Mouse (Mus musculus): ENCODE measurements around the gene Kdm6b. TPM values are rescaled to one million over a fixed set of nuclear protein-coding genes. Genes with fewer than 3 reads are reported as not detected.

Kdm6b gene
- polyA plus RNA-seq, 1 experiment from 2014 or later, result 24.3 TPM

DNA sequence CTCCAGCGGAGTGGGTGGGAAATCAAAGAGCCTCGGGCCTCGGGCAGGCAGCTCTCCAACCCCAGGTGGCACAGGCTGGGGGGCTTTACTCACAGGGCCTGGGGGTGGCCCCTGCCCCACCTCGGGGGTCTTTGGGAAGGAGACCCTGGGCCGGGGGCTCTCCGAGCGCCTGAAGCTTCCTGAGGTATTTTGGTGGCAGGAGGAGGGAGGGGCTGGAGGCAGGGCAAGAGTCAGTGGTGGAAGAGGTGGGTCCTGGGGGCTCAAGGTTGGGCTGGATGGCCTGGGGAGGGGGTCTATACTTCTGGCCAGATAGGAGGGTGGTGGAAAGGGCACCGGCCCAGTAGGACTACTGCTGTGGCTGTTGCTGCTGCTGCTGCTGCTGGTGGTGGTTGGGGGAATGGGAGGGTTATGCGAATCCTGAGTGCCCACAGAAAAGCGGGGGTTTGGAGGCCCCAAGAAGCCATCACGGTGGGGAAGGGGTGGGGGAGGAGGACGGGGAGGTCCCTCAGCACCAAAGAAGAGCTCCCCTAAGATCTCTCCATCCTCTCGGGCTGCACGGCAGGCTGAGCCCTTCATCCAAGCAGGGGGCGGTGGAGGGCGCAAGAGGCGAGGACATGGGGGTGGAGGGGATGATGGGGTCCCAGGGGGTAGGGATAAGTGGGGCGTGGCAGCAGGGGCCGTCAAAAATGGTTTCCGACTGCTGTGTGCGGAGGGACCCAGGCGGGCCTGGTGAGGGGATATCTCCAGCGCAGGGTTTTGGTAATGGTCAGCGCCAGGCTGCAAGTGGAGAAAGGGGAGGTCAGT, 7.9 kb downstream of the Kdm6b start:
- H3K9me3 ChIP-seq (ENCODE audit: control insufficient read depth, low read length), result no peaks in the 10 kb centered on the region
- 88% methylated on average over 21 of the region's 24 CpGs for WGBS
- peaks cover 76% of the 10 kb centered on the region for H3K36me3 ChIP-seq (ENCODE audit: control insufficient read depth, insufficient read depth, low read length)
- peaks cover 10% of the 10 kb centered on the region; the same call in 1 of the 2 replicates for H3K4me1 ChIP-seq (ENCODE audit: control insufficient read depth, insufficient read depth, low read length)
- H3K4me2 ChIP-seq (ENCODE audit: low read depth, low read length), result no peak overlapping the region
- no peaks in the 10 kb centered on the region; the same call in 1 of the 2 replicates for H3K27me3 ChIP-seq (replicated peaks; ENCODE audit: control insufficient read depth, insufficient read depth, low read length)
- no peak overlapping the region for H3K27ac ChIP-seq (replicated peaks; ENCODE audit: low read depth, low read length)
- H3K9ac ChIP-seq (ENCODE audit: low read depth, low read length), result no peak overlapping the region
- no peak for ATAC-seq (ENCODE audit: low read depth)
- no peak overlapping the region for H3K4me3 ChIP-seq (ENCODE audit: low read depth, low read length)
- no peak for DNase-seq (ENCODE audit: low spot score)

DNA sequence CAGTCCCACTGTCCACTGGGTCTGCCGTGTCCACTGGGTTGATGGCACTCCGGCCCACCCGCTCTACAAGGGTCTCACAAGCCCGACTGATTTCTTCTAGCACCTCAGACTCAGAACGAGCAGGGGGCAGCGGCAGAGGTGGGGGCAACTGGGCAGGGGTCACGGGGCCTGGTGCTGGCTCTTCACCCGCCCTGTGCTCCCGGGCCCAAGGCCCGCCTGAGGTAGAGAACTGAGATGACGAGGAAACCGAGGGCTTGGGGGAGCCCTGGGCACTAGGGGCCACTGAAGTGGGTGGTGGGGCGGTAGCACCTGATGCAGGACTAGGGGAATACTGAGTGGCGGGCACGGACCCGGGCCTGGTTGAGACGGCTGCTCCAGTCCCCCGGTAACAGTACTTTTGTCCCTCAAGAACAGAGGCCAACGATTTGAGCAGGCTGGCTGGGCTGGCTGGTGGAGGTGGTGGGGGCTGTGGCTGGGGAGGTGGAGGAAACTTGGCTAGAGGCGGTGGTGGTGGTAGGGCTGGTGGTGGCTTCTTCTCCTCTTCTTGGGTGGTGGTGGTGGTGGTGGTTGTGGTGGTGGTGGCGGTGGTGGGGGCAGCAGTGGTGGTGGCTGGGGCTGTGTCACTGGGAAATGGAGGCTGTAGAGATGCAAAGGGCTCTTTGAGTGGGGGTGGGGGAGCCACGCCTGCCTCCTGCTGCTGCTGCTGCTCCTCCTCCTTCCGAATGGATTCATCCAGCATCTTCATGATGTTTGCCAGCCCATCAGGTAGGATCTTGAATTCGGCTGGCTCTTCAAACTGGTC, 8.7 kb downstream of the Kdm6b start:
- 93% methylated on average over 10 of the region's 24 CpGs for WGBS
- peaks cover 84% of the 10 kb centered on the region for H3K36me3 ChIP-seq (ENCODE audit: control insufficient read depth, insufficient read depth, low read length)
- H3K9ac ChIP-seq (ENCODE audit: low read depth, low read length), result no peak overlapping the region
- H3K27ac ChIP-seq (replicated peaks; ENCODE audit: low read depth, low read length), result no peak overlapping the region
- ATAC-seq (ENCODE audit: low read depth), result no peak
- H3K9me3 ChIP-seq (ENCODE audit: control insufficient read depth, low read length), result no peaks in the 10 kb centered on the region
- DNase-seq (ENCODE audit: low spot score), result no peak
- H3K27me3 ChIP-seq (replicated peaks; ENCODE audit: control insufficient read depth, insufficient read depth, low read length), result no peaks in the 10 kb centered on the region; the same call in 1 of the 2 replicates
- H3K4me2 ChIP-seq (ENCODE audit: low read depth, low read length), result no peak overlapping the region
- H3K4me3 ChIP-seq (ENCODE audit: low read depth, low read length), result no peak overlapping the region
- peaks cover 10% of the 10 kb centered on the region for H3K4me1 ChIP-seq (ENCODE audit: control insufficient read depth, insufficient read depth, low read length)

DNA sequence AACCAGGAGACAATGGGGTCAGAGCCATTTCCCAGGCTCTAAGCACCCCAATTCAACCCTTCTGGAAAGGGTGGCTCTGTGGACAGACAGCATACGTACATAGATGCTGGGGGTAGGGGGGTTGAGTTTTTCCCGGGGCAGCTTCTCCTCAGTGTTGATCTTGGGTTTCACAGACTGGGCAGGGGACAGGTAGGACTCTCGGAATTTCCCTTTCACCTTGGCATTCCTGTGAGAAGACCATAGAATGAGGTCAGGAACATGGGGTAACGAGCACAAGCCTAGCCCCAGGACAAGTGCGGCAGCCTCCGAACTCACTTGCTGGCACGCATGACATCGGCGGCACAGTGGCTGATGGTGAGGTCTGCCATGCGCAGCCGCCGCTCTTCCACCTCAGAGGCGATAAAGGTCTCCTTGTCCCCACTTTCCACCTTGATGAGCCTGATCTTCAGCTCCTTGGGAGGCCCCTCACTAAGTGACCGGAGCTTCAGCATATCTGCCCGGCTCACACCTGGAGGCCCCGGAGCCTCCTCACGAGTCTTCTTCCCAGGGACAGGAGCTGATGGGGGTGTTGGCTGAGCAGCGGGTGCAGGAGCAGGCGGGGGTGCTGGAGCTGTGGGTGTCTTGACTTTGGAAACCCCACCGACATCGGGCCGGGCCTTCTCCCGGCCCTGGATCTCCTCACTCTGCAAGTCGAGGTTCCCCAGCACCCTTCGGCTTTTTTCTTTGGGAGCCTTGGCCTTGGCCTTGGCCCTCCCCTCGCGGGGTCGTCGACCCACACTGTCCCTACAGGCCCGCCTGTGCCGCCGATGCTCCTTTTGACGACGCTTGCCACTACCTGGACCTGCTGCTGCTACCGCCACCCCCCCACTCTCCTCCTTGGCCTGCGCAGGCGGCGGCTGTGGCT, 9.5 kb downstream of the Kdm6b start:
- Histone ChIP-seq H3K27me3 (replicated peaks; ENCODE audit: control insufficient read depth, insufficient read depth, low read length) (no peaks in the 10 kb centered on the region; the same call in 1 of the 2 replicates), H3K4me2 (ENCODE audit: low read depth, low read length) (no peak overlapping the region), H3K27ac (replicated peaks; ENCODE audit: low read depth, low read length) (no peak overlapping the region), H3K4me3 (ENCODE audit: low read depth, low read length) (no peak overlapping the region), H3K9ac (ENCODE audit: low read depth, low read length) (no peak overlapping the region), H3K4me1 (ENCODE audit: control insufficient read depth, insufficient read depth, low read length) (peaks cover 8% of the 10 kb centered on the region), H3K36me3 (ENCODE audit: control insufficient read depth, insufficient read depth, low read length) (peaks cover 93% of the 10 kb centered on the region), H3K9me3 (ENCODE audit: control insufficient read depth, low read length) (no peaks in the 10 kb centered on the region)
- ATAC-seq (ENCODE audit: low read depth) (no peak), DNase-seq (ENCODE audit: low spot score) (no peak)
- 93% methylated on average over 32 of the region's 38 CpGs for WGBS

DNA sequence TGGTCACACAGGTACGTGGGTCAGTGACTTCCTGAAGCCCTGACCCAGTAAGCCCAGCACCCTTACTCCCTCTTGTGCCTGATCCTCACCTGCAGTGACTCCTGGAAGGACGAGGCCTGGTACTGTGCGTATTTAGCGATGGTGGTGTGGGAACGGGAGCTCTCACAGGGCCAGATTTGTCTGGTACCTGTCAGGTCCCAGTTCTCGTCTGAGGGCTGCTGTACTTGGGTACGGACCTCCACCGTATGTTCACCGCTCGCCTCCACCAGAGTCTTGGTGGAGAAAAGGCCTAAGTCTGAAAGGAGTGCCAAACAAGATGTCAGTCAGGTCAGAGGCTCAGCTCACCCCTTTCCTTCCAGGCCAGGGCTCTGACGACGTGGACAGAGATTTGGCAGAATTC, 11.5 kb downstream of the Kdm6b start:
- DNase-seq (ENCODE audit: low spot score) (no peak), ATAC-seq (ENCODE audit: low read depth) (no peak)
- WGBS, result 84% methylated on average over 12 of the region's 12 CpGs
- H3K4me2 ChIP-seq (ENCODE audit: low read depth, low read length), result no peak overlapping the region
- H3K4me1 ChIP-seq (ENCODE audit: control insufficient read depth, insufficient read depth, low read length), result peaks cover 12% of the 10 kb centered on the region
- H3K4me3 ChIP-seq (ENCODE audit: low read depth, low read length), result no peak overlapping the region
- H3K9me3 ChIP-seq (ENCODE audit: control insufficient read depth, low read length), result no peaks in the 10 kb centered on the region
- H3K27ac ChIP-seq (replicated peaks; ENCODE audit: low read depth, low read length), result no peak overlapping the region
- H3K9ac ChIP-seq (ENCODE audit: low read depth, low read length), result no peak overlapping the region
- peaks cover 82% of the 10 kb centered on the region for H3K36me3 ChIP-seq (ENCODE audit: control insufficient read depth, insufficient read depth, low read length)
- H3K27me3 ChIP-seq (replicated peaks; ENCODE audit: control insufficient read depth, insufficient read depth, low read length), result no peaks in the 10 kb centered on the region; the same call in 1 of the 2 replicates

DNA sequence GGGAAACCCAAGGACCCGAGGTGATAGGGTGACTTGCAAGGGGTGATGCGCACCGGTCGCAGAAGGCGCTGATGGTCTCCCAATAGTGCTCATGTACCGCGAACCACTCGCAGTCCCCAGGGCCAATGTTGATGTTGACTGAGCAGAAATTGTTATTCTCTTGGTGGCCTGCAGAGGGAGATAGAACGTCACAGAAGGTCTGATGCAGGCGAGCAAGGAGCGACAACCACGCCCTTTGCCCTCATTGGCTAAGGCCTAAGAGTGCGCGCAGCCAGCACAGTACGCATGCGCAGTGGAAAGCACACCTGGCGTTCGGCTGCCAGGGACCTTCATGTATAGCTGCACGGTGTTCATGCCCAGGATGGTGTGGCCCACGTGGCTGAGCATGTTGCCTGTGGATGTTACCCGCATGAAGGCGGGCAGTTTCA, 12.3 kb downstream of the Kdm6b start:
- peaks cover 18% of the 10 kb centered on the region for H3K4me1 ChIP-seq (ENCODE audit: control insufficient read depth, insufficient read depth, low read length)
- peak; percentile 97 for DNase-seq (ENCODE audit: low spot score)
- H3K9ac ChIP-seq (ENCODE audit: low read depth, low read length), result no peak overlapping the region
- WGBS, result 23% methylated on average over 21 of the region's 22 CpGs
- no peaks in the 10 kb centered on the region for H3K9me3 ChIP-seq (ENCODE audit: control insufficient read depth, low read length)
- peak; percentile 81 for ATAC-seq (ENCODE audit: low read depth)
- no peak overlapping the region for H3K4me2 ChIP-seq (ENCODE audit: low read depth, low read length)
- no peaks in the 10 kb centered on the region; the same call in 1 of the 2 replicates for H3K27me3 ChIP-seq (replicated peaks; ENCODE audit: control insufficient read depth, insufficient read depth, low read length)
- no peak overlapping the region for H3K4me3 ChIP-seq (ENCODE audit: low read depth, low read length)
- H3K27ac ChIP-seq (replicated peaks; ENCODE audit: low read depth, low read length), result no peak overlapping the region
- H3K36me3 ChIP-seq (ENCODE audit: control insufficient read depth, insufficient read depth, low read length), result peaks cover 75% of the 10 kb centered on the region

DNA sequence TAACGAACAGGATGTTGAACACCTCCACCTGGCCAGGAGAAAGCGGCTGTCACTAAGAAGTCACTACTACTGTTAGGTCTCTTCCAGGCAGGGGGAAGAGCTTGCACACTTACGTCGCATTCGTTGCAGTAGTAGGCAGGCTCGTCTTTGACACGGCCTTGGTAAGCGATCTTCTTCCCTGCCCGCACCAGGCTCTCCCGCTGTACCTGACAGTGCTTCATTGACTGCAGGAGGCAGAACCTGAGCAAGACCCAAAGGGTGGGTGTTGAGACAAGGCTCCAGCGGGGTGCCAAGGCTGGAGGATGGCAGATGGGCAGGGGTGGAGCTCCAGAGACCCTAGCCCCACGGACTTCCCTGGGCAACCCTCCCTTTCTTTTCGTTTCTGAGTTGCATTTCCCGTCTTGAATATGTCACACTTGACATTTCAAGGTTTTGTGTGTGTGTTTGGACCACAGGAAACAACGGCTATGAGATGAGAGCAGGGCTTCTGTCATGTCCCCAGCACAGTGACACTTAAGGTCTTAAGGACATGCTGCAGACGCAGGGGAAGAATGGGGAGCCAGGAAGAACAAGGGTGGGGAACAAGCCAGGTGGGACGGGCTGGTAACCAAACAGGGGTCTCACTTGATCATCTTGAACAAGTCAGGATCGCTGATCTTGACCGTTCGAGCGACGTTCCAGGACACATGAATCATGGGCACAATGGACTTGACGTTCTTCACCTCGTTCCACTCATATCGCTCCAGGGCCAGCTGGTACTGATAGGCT, 13.2 kb downstream of the Kdm6b start:
- peaks cover 18% of the 10 kb centered on the region for H3K4me1 ChIP-seq (ENCODE audit: control insufficient read depth, insufficient read depth, low read length)
- WGBS, result 82% methylated on average over 25 of the region's 25 CpGs
- H3K36me3 ChIP-seq (ENCODE audit: control insufficient read depth, insufficient read depth, low read length), result peaks cover 65% of the 10 kb centered on the region
- DNase-seq (ENCODE audit: low spot score) (no peak), ATAC-seq (ENCODE audit: low read depth) (no peak)
- H3K4me3 ChIP-seq (ENCODE audit: low read depth, low read length), result 0 out of 2 replicates have a peak overlapping the region, but pooled peaks have one; percentile 1
- H3K9me3 ChIP-seq (ENCODE audit: control insufficient read depth, low read length), result no peaks in the 10 kb centered on the region
- no peak overlapping the region for H3K27ac ChIP-seq (replicated peaks; ENCODE audit: low read depth, low read length)
- H3K27me3 ChIP-seq (replicated peaks; ENCODE audit: control insufficient read depth, insufficient read depth, low read length), result no peaks in the 10 kb centered on the region; the same call in 1 of the 2 replicates
- H3K9ac ChIP-seq (ENCODE audit: low read depth, low read length), result 0 out of 2 replicates have a peak overlapping the region, but pooled peaks have one; percentile 25
- H3K4me2 ChIP-seq (ENCODE audit: low read depth, low read length), result no peak overlapping the region

DNA sequence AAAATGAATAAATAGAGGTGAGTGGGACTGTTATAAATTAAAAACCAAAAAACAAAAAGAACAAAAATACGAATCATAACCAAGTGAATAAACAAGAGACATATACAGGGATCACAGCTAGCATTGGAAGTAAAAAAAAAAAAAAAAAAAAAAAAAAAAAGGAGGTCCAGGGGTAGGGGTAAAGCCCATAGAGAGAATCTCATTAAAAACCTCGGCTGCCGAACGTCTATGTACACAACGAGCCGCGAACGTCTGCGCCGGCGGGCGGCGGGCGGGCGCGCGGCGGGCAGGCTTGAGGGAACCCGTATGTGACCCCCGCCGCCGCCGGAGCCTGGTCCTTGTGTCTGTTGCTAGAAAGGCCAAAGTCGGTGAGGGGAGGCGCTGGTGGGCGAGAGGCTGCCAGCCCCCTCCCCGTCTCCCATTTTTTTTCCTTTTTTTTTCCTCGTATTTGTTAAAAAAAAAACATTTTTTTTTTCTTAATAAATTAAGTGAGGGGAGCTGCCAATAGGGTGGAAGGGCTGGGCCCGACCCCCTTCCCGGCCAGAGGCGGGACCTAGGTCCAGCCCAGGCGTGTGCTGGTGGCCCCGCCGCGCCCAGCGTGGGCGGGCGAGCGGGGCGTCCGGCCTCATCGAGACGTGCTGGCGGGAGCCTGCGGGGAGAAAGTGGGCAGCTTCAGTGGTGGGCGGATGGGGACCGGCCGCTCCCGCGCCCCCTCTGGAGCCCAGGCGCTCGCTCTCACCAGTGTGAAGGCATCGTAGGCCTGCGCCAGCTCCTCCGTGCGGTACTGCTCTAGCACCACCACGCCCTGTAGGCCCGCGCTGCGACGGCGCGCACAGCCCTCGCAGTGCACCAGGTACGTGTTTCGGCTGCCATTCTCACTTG, 14.0 kb downstream of the Kdm6b start:
- DNase-seq (ENCODE audit: low spot score) (no peak), ATAC-seq (ENCODE audit: low read depth) (no peak)
- Histone ChIP-seq H3K36me3 (ENCODE audit: control insufficient read depth, insufficient read depth, low read length) (peaks cover 57% of the 10 kb centered on the region), H3K4me3 (ENCODE audit: low read depth, low read length) (0 out of 2 replicates have a peak overlapping the region, but pooled peaks have one; percentile 1), H3K27ac (replicated peaks; ENCODE audit: low read depth, low read length) (no peak overlapping the region), H3K9me3 (ENCODE audit: control insufficient read depth, low read length) (no peaks in the 10 kb centered on the region), H3K9ac (ENCODE audit: low read depth, low read length) (peak overlapping the region; percentile 25; the same call in 1 of the 2 replicates), H3K4me2 (ENCODE audit: low read depth, low read length) (peak overlapping the region; percentile 26), H3K4me1 (ENCODE audit: control insufficient read depth, insufficient read depth, low read length) (peaks cover 18% of the 10 kb centered on the region), H3K27me3 (replicated peaks; ENCODE audit: control insufficient read depth, insufficient read depth, low read length) (no peaks in the 10 kb centered on the region; the same call in 1 of the 2 replicates)
- 25% methylated on average over 41 of the region's 66 CpGs for WGBS
